Mouse (Mus musculus): Measurements from ENCODE around the gene Egln2. TPM values are rescaled to one million over a fixed set of nuclear protein-coding genes. Genes with fewer than 3 reads are reported as not detected.

Gene Egln2
- polyA plus RNA-seq, 1 experiment from 2014 or later: 37.2 TPM

DNA sequence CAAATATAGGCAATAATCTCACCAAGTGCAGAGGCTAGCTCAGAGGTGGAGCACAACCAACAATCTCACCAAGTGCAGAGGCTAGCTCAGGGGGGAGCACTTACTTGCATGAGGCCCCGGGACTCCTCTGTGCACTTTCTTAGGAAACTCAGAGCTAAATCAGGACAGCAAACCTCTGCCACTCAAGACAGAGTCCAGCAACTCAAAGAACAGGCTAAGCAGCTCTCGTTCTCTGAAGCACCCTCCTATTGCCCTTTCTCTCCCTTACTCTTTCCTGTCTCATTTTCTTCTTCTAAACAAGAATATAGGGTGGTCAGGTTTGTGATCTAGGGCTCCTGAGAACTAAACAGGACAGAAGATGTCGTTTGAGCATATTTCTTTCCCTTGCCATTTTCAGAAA, 54.6 kb downstream of the Egln2 start:
- Histone ChIP-seq H3K9me3 (ENCODE audit: control insufficient read depth, low read length) (no peaks in the 10 kb centered on the region), H3K27ac (ENCODE audit: low read depth, low read length) (no peak overlapping the region), H3K9ac (ENCODE audit: low read depth, low read length) (no peak overlapping the region), H3K4me2 (replicated peaks; ENCODE audit: low read depth, low read length) (no peak overlapping the region), H3K4me1 (replicated peaks; ENCODE audit: control insufficient read depth, insufficient read depth, low read length) (no peaks in the 10 kb centered on the region), H3K4me3 (ENCODE audit: low read depth, low read length) (no peak overlapping the region), H3K27me3 (ENCODE audit: control insufficient read depth, insufficient read depth, low read length) (no peaks in the 10 kb centered on the region), H3K36me3 (ENCODE audit: control insufficient read depth, insufficient read depth, low read length) (no peaks in the 10 kb centered on the region)
- DNase-seq (ENCODE audit: low spot score) (no peak), ATAC-seq (ENCODE audit: low FRiP score) (no peak)
- 70% methylated on average over 3 of the region's 3 CpGs for WGBS

- Histone ChIP-seq H3K9me3 (ENCODE audit: control insufficient read depth, low read length) (no peaks in the 10 kb centered on the region), H3K36me3 (ENCODE audit: control insufficient read depth, insufficient read depth, low read length) (no peaks in the 10 kb centered on the region), H3K4me1 (replicated peaks; ENCODE audit: control insufficient read depth, insufficient read depth, low read length) (no peaks in the 10 kb centered on the region), H3K27me3 (ENCODE audit: control insufficient read depth, insufficient read depth, low read length) (no peaks in the 10 kb centered on the region), H3K9ac (ENCODE audit: low read depth, low read length) (no peak overlapping the region), H3K4me3 (ENCODE audit: low read depth, low read length) (no peak overlapping the region), H3K27ac (ENCODE audit: low read depth, low read length) (no peak overlapping the region), H3K4me2 (replicated peaks; ENCODE audit: low read depth, low read length) (no peak overlapping the region)
- ATAC-seq (ENCODE audit: low FRiP score) (no peak), DNase-seq (ENCODE audit: low spot score) (no peak)
- WGBS: 76% methylated on average over 1 of the region's 1 CpGs
These were observed 55.6 kb downstream of the Egln2 start for GRCm38 (mm10) chr7:27111038-27111437.

GRCm38 (mm10) chr7:27110327-27110726, 56.3 kb downstream of the Egln2 start:
- DNase-seq (ENCODE audit: low spot score): no peak
- Histone ChIP-seq H3K4me3 (ENCODE audit: low read depth, low read length) (no peak overlapping the region), H3K27me3 (ENCODE audit: control insufficient read depth, insufficient read depth, low read length) (no peaks in the 10 kb centered on the region), H3K27ac (ENCODE audit: low read depth, low read length) (no peak overlapping the region), H3K9me3 (ENCODE audit: control insufficient read depth, low read length) (no peaks in the 10 kb centered on the region), H3K36me3 (ENCODE audit: control insufficient read depth, insufficient read depth, low read length) (no peaks in the 10 kb centered on the region), H3K9ac (ENCODE audit: low read depth, low read length) (no peak overlapping the region), H3K4me2 (replicated peaks; ENCODE audit: low read depth, low read length) (no peak overlapping the region), H3K4me1 (replicated peaks; ENCODE audit: control insufficient read depth, insufficient read depth, low read length) (no peaks in the 10 kb centered on the region)
- no peak for ATAC-seq (ENCODE audit: low FRiP score)

MicroRNA genes within 50 kb of the gene (microRNA counts, 519-probe panel; counts per million panel counts)
- microRNA mmu-miR-1191: not detected

Other genes with a start within 250 kb of the Egln2 start
- not detected in 2 replicates for gene Cyp2a22, start 227.4 kb downstream of the Egln2 start, polyA plus RNA-seq (2014; fragmentation: Nextera tagmentation; extraction: Ambion mirVana)
- not detected in 2 replicates for gene Cyp2a12, start 137.7 kb downstream of the Egln2 start, polyA plus RNA-seq (2014; fragmentation: Nextera tagmentation; extraction: Ambion mirVana)
- gene Cyp2f2, start 46.9 kb downstream of the Egln2 start, polyA plus RNA-seq (2014; fragmentation: Nextera tagmentation; extraction: Ambion mirVana): not detected in 2 replicates
- 0.11 TPM in 1 of 2 replicates, not detected in the other for gene Cyp2t4, start 13.1 kb downstream of the Egln2 start, polyA plus RNA-seq (2014; fragmentation: Nextera tagmentation; extraction: Ambion mirVana)
- 68.9 and 75.4 TPM in 2 replicates for gene Rab4b, start 12.1 kb upstream of the Egln2 start, polyA plus RNA-seq (2014; fragmentation: Nextera tagmentation; extraction: Ambion mirVana)
- gene Gm21983, start 14.3 kb upstream of the Egln2 start, polyA plus RNA-seq (2014; fragmentation: Nextera tagmentation; extraction: Ambion mirVana): 0.39 TPM in 1 of 2 replicates, not detected in the other
- 3.4 and 3.7 TPM in 2 replicates for gene Mia, start 14.4 kb upstream of the Egln2 start, polyA plus RNA-seq (2014; fragmentation: Nextera tagmentation; extraction: Ambion mirVana)
- gene BC024978, start 29.0 kb upstream of the Egln2 start, polyA plus RNA-seq (2014; fragmentation: Nextera tagmentation; extraction: Ambion mirVana): 3.4 and 4.1 TPM in 2 replicates
- 333 and 349 TPM in 2 replicates for gene Snrpa, start 29.5 kb upstream of the Egln2 start, polyA plus RNA-seq (2014; fragmentation: Nextera tagmentation; extraction: Ambion mirVana)
- gene Itpkc, start 61.9 kb upstream of the Egln2 start, polyA plus RNA-seq (2014; fragmentation: Nextera tagmentation; extraction: Ambion mirVana): 5.0 and 6.7 TPM in 2 replicates
- gene Coq8b, start 66.2 kb upstream of the Egln2 start, polyA plus RNA-seq (2014; fragmentation: Nextera tagmentation; extraction: Ambion mirVana): 13.9 and 18.4 TPM in 2 replicates
- 19.8 and 22.7 TPM in 2 replicates for gene Numbl, start 91.6 kb upstream of the Egln2 start, polyA plus RNA-seq (2014; fragmentation: Nextera tagmentation; extraction: Ambion mirVana)
- 2.4 and 3.9 TPM in 2 replicates for gene Ltbp4, start 170.9 kb upstream of the Egln2 start, polyA plus RNA-seq (2014; fragmentation: Nextera tagmentation; extraction: Ambion mirVana)
- gene Shkbp1, start 189.2 kb upstream of the Egln2 start, polyA plus RNA-seq (2014; fragmentation: Nextera tagmentation; extraction: Ambion mirVana): 51.5 and 56.7 TPM in 2 replicates
- 0.33 and 0.57 TPM in 2 replicates for gene Gm20479, start 190.6 kb upstream of the Egln2 start, polyA plus RNA-seq (2014; fragmentation: Nextera tagmentation; extraction: Ambion mirVana)